Mouse (Mus musculus): ENCODE measurements around the gene Mal. TPM values are rescaled to one million over a fixed set of nuclear protein-coding genes. Genes with fewer than 3 reads are reported as not detected.
"Not testable (repeated sequence)": the region's sequence is repeated elsewhere in the genome, so short reads cannot be mapped to it uniquely, and the experiment has no call there.

The Mal gene
- polyA plus RNA-seq, 1 experiment from 2014 or later: 1.2 TPM

GRCm38 (mm10) chr2:127619311-127619710 lies 37.2 kb downstream of the Mal start:
- Histone ChIP-seq H3K27me3 (no peaks in the 10 kb centered on the region), H3K36me3 (ENCODE audit: poor library complexity, severe bottlenecking) (no peaks in the 10 kb centered on the region), H3K4me1 (no peaks in the 10 kb centered on the region), H3K4me3 (no peak overlapping the region), H3K9me3 (replicated peaks) (no peaks in the 10 kb centered on the region), H3K27ac (no peak overlapping the region), H3K9ac (no peak overlapping the region), H3K4me2 (no peak overlapping the region)
- ATAC-seq: no peak
- 83% methylated on average over 3 of the region's 3 CpGs for WGBS

DNA sequence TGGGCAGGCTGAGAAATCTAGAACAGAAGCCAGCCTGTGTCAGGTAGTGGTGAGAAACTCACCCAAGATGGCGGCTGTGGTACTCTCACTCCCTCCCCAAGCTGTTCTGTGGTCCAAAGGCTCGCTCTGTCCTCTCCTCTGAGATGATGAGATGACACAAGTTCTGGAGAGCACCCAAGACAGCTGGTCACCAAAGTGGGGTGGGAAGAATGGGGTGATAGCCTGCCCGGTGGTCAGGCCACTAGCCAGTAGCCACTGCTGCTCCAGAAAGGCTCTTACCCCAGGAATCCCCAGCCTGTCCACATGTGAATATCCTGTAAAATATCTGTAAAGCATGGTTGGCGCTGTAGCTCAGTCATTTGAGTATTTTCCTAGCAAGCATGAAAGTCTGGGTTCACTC lies 44.2 kb downstream of the Mal start:
- WGBS: 85% methylated on average over 4 of the region's 4 CpGs
- no peak for ATAC-seq
- H3K9ac ChIP-seq: no peak overlapping the region

GRCm38 (mm10) chr2:127611386-127611785 lies 45.1 kb downstream of the Mal start:
- no peaks in the 10 kb centered on the region for H3K9me3 ChIP-seq (replicated peaks)
- H3K36me3 ChIP-seq (ENCODE audit: poor library complexity, severe bottlenecking): peaks cover 3% of the 10 kb centered on the region; the same call in 1 of the 2 replicates
- no peak for ATAC-seq
- H3K27me3 ChIP-seq: no peaks in the 10 kb centered on the region
- H3K4me2 ChIP-seq: no peak overlapping the region
- H3K27ac ChIP-seq: no peak overlapping the region
- 93% methylated on average over 4 of the region's 4 CpGs for WGBS
- no peak overlapping the region for H3K9ac ChIP-seq
- no peak overlapping the region for H3K4me3 ChIP-seq
- H3K4me1 ChIP-seq: peaks cover 5% of the 10 kb centered on the region; the same call in 1 of the 2 replicates

More for the DNA sequence above, 44.2 kb downstream of the Mal start:
- H3K36me3 ChIP-seq (ENCODE audit: poor library complexity, severe bottlenecking): no peaks in the 10 kb centered on the region
- no peak overlapping the region for H3K27ac ChIP-seq
- no peaks in the 10 kb centered on the region for H3K27me3 ChIP-seq
- peaks cover 5% of the 10 kb centered on the region; the same call in 1 of the 2 replicates for H3K4me1 ChIP-seq
- H3K4me2 ChIP-seq: no peak overlapping the region
- H3K4me3 ChIP-seq: no peak overlapping the region
- no peaks in the 10 kb centered on the region for H3K9me3 ChIP-seq (replicated peaks)

DNA sequence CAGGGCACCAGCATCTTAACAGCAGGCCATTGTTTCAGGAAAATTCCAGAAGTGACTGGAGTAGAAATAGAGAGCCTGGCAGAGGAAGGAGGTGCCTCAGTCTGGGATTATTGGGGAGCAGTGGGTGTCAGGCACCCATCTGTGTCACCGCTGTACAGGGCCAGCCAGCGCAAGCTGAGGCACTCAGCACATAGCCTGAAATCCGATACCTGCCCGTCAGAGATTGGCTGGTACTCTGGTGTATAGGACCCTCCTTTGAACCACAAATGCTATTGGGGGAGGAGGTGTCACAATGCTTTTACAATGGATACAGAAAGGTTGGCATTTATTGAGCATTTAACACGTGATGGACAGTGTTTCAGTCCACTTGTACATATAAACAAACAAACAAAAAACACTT lies 47.5 kb downstream of the Mal start:
- Histone ChIP-seq H3K9me3 (replicated peaks) (no peaks in the 10 kb centered on the region), H3K9ac (0 out of 2 replicates have a peak overlapping the region, but pooled peaks have one; percentile 5), H3K27ac (no peak overlapping the region; the same call in 1 of the 2 replicates), H3K36me3 (ENCODE audit: poor library complexity, severe bottlenecking) (peaks cover 27% of the 10 kb centered on the region), H3K27me3 (no peaks in the 10 kb centered on the region), H3K4me1 (peaks cover 5% of the 10 kb centered on the region; the same call in 1 of the 2 replicates), H3K4me2 (no peak overlapping the region), H3K4me3 (no peak overlapping the region)
- ATAC-seq: no peak
- WGBS: 3% methylated on average over 5 of the region's 5 CpGs

GRCm38 (mm10) chr2:127608234-127608633 lies 48.3 kb downstream of the Mal start:
- WGBS: 50% methylated on average over 3 of the region's 3 CpGs
- Histone ChIP-seq H3K9me3 (replicated peaks) (no peaks in the 10 kb centered on the region), H3K4me1 (peaks cover 5% of the 10 kb centered on the region; the same call in 1 of the 2 replicates), H3K9ac (no peak overlapping the region), H3K4me2 (no peak overlapping the region), H3K36me3 (ENCODE audit: poor library complexity, severe bottlenecking) (peaks cover 33% of the 10 kb centered on the region), H3K4me3 (no peak overlapping the region), H3K27ac (no peak overlapping the region), H3K27me3 (no peaks in the 10 kb centered on the region)
- ATAC-seq: 0 out of 2 replicates have a peak, but pooled peaks have one; percentile 30

- 94% methylated on average over 3 of the region's 3 CpGs for WGBS
- H3K9me3 ChIP-seq (replicated peaks): no peaks in the 10 kb centered on the region
- peaks cover 63% of the 10 kb centered on the region for H3K36me3 ChIP-seq (ENCODE audit: poor library complexity, severe bottlenecking)
- H3K4me3 ChIP-seq: no peak overlapping the region
- no peak overlapping the region for H3K4me2 ChIP-seq
- H3K27ac ChIP-seq: no peak overlapping the region
- no peaks in the 10 kb centered on the region for H3K27me3 ChIP-seq
- ATAC-seq: no peak
- no peak overlapping the region for H3K9ac ChIP-seq
- peaks cover 5% of the 10 kb centered on the region; the same call in 1 of the 2 replicates for H3K4me1 ChIP-seq
Observed at GRCm38 (mm10) chr2:127605203-127605602, 51.3 kb downstream of the Mal start.

GRCm38 (mm10) chr2:127603383-127603782 lies 53.1 kb downstream of the Mal start:
- not testable (repeated sequence) for H3K9ac ChIP-seq; H3K4me2 ChIP-seq; H3K4me3 ChIP-seq; H3K4me1 ChIP-seq; H3K27ac ChIP-seq; ATAC-seq; H3K9me3 ChIP-seq (replicated peaks); H3K27me3 ChIP-seq
- WGBS: 98% methylated on average over 6 of the region's 8 CpGs
- H3K36me3 ChIP-seq (ENCODE audit: poor library complexity, severe bottlenecking): peaks cover 81% of the 10 kb centered on the region

DNA sequence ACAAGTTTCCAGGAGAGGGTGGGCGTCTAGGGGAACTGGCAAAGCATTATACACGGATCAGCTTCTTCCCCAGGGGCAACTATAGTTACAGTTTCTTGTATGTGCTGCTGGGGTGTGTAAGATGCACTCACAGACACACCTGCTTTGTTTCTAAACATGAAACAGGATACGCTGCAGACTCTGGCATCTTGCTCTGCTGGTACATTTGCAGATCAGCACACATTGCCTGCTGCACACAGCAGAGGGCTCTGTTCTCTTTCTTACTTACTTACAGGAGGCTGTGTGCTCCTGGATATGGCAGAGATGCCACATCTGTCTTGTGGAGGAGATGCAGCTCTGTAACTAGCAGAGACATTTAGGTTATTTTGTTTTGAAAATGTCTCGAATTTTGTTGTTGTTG lies 65.7 kb downstream of the Mal start:
- no peak overlapping the region for H3K9ac ChIP-seq
- H3K27ac ChIP-seq: no peak overlapping the region
- 82% methylated on average over 4 of the region's 4 CpGs for WGBS
- peaks cover 50% of the 10 kb centered on the region for H3K36me3 ChIP-seq (ENCODE audit: poor library complexity, severe bottlenecking)
- H3K4me3 ChIP-seq: no peak overlapping the region
- H3K9me3 ChIP-seq (replicated peaks): no peaks in the 10 kb centered on the region
- no peak overlapping the region for H3K4me2 ChIP-seq
- 0 out of 2 replicates have a peak, but pooled peaks cover 2% of the 10 kb centered on the region for H3K27me3 ChIP-seq
- no peak for ATAC-seq
- peaks cover 20% of the 10 kb centered on the region for H3K4me1 ChIP-seq

DNA sequence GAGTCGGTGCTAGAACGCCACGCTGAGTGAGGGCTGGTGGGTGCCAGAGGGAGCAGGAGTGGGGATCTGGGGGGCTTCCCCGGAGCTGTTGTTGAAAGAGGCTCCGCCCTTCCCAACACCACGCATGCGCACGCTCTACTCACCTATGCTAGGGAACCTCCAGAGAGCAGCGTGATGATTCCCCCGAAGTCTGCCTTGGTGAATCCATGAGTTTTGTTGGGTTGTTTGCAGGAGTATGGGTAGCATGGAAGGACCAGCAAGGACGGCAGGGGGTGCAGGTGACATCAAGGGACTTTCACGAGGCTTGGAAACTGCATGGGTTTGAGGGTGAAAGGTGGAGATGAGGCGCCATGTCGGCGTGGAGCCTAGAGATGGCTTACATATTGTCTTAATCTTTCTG lies 66.3 kb downstream of the Mal start:
- H3K27me3 ChIP-seq: 0 out of 2 replicates have a peak, but pooled peaks cover 3% of the 10 kb centered on the region
- WGBS: 86% methylated on average over 15 of the region's 15 CpGs
- H3K9me3 ChIP-seq (replicated peaks): no peaks in the 10 kb centered on the region
- no peak overlapping the region for H3K9ac ChIP-seq
- peaks cover 20% of the 10 kb centered on the region for H3K4me1 ChIP-seq
- H3K4me2 ChIP-seq: no peak overlapping the region
- H3K36me3 ChIP-seq (ENCODE audit: poor library complexity, severe bottlenecking): peaks cover 44% of the 10 kb centered on the region
- ATAC-seq: no peak
- no peak overlapping the region for H3K27ac ChIP-seq
- H3K4me3 ChIP-seq: no peak overlapping the region

DNA sequence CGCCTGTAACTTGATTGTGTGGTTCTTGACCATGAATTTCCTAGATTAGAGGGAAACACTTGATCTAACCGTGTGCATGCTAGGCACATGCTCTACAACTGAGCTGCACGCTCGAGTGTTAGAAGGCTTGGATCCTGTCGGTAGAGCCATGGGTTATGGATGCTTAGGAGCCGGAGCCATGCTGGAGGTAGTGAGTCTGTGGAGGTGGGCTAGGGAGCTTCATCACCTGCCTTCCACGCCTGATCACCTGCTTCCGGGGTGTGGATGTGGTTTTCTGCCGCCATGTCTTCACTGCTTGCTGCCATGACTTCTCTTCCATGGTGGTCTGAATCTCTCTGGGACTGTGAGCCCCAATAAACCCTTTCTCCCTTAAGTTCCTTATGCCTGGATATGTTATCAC lies 67.6 kb downstream of the Mal start:
- no peak overlapping the region for H3K4me3 ChIP-seq
- peaks cover 26% of the 10 kb centered on the region for H3K4me1 ChIP-seq
- no peak for ATAC-seq
- 0 out of 2 replicates have a peak overlapping the region, but pooled peaks have one; percentile 3 for H3K4me2 ChIP-seq
- peaks cover 30% of the 10 kb centered on the region for H3K36me3 ChIP-seq (ENCODE audit: poor library complexity, severe bottlenecking)
- no peaks in the 10 kb centered on the region for H3K9me3 ChIP-seq (replicated peaks)
- WGBS: 89% methylated on average over 9 of the region's 9 CpGs
- no peak overlapping the region for H3K27ac ChIP-seq
- H3K9ac ChIP-seq: 0 out of 2 replicates have a peak overlapping the region, but pooled peaks have one; percentile 83
- 0 out of 2 replicates have a peak, but pooled peaks cover 3% of the 10 kb centered on the region for H3K27me3 ChIP-seq

- ATAC-seq: no peak
- peaks cover 33% of the 10 kb centered on the region for H3K4me1 ChIP-seq
Observed at GRCm38 (mm10) chr2:127587514-127587844, 69.0 kb downstream of the Mal start.

GRCm38 (mm10) chr2:127586694-127587513 lies 69.6 kb downstream of the Mal start, which contains the start of the genes Zfp661 and Mrps5:
Gene Zfp661, minus strand, starts transcription at chr2:127587094.
Gene Mrps5, plus strand, starts transcription at chr2:127587222.
- peak; percentile 89 for ATAC-seq
- Histone ChIP-seq H3K27me3 (0 out of 2 replicates have a peak, but pooled peaks cover 3% of the 10 kb centered on the region), H3K27ac (peak within 1 kb of the TSS; percentile 90), H3K9ac (peak within 1 kb of the TSS; percentile 83), H3K36me3 (ENCODE audit: poor library complexity, severe bottlenecking) (peaks cover 13% of the 10 kb centered on the region), H3K4me1 (peaks cover 33% of the 10 kb centered on the region), H3K9me3 (replicated peaks) (no peaks in the 10 kb centered on the region), H3K4me3 (peak within 1 kb of the TSS; percentile 93), H3K4me2 (peak within 1 kb of the TSS; percentile 86)
- 6% methylated on average over 39 of the region's 39 CpGs for WGBS

More at GRCm38 (mm10) chr2:127587514-127587844, 69.0 kb downstream of the Mal start:
- Histone ChIP-seq H3K27me3 (0 out of 2 replicates have a peak, but pooled peaks cover 3% of the 10 kb centered on the region), H3K36me3 (ENCODE audit: poor library complexity, severe bottlenecking) (peaks cover 19% of the 10 kb centered on the region), H3K4me2 (peak overlapping the region; percentile 86), H3K4me3 (peak overlapping the region; percentile 93), H3K27ac (peak overlapping the region; percentile 90; the same call in 1 of the 2 replicates), H3K9ac (peak overlapping the region; percentile 83), H3K9me3 (replicated peaks) (no peaks in the 10 kb centered on the region)
- under 1% methylated on average over 22 of the region's 22 CpGs for WGBS

Data from forebrain, embryonic 13.5 days (tissue).